Comparison of ENCODE assay signal across 8 mouse cellular contexts in genomic region chr5:137628498-137629305, GRCm38 (mm10). TPM values are rescaled to one million over a fixed set of nuclear protein-coding genes. Genes with fewer than 3 reads are reported as not detected.
DNase-seq lines count a peak whose midpoint lies in the region; ATAC-seq and TF ChIP-seq lines count a peak whose summit lies in the region.

Gene Fbxo24 (minus strand): TSS chr5:137629002.
Gene Lrch4 (plus strand): TSS chr5:137629121.
Gene Gm20605 (plus strand): TSS chr5:137629175.

- H3K4me1 ChIP-seq in embryonic facial prominence, embryonic 13.5 days, result peaks cover 47% of the 10 kb centered on the region
- H3K4me1 ChIP-seq in kidney, adult 2 months (ENCODE audit: control insufficient read depth, insufficient read depth, low read length), result peaks cover 12% of the 10 kb centered on the region
- peaks cover 38% of the 10 kb centered on the region for H3K4me1 ChIP-seq in limb, embryonic 12.5 days (replicated peaks)
- H3K4me1 ChIP-seq in midbrain, embryonic 15.5 days, result peaks cover 43% of the 10 kb centered on the region
- peaks cover 13% of the 10 kb centered on the region; the same call in 1 of the 2 replicates for H3K4me1 ChIP-seq in spleen, adult 2 months (ENCODE audit: control insufficient read depth, insufficient read depth, insufficient read length)

- H3K36me3 ChIP-seq in embryonic facial prominence, embryonic 13.5 days, result peaks cover 10% of the 10 kb centered on the region
- no peaks in the 10 kb centered on the region for H3K36me3 ChIP-seq in kidney, adult 2 months (ENCODE audit: control insufficient read depth, insufficient read depth, low read length)
- peaks cover 21% of the 10 kb centered on the region for H3K36me3 ChIP-seq in limb, embryonic 12.5 days
- H3K36me3 ChIP-seq in midbrain, embryonic 15.5 days (replicated peaks), result no peaks in the 10 kb centered on the region
- H3K36me3 ChIP-seq in spleen, adult 2 months (ENCODE audit: control insufficient read depth, insufficient read depth, low read length), result peaks cover 3% of the 10 kb centered on the region

- peak within 1 kb of the TSS; percentile 89 for H3K4me2 ChIP-seq in embryonic facial prominence, embryonic 13.5 days
- peak within 1 kb of the TSS; percentile 82 for H3K4me2 ChIP-seq in limb, embryonic 12.5 days
- peak within 1 kb of the TSS; percentile 94 for H3K4me2 ChIP-seq in midbrain, embryonic 15.5 days

- peak; percentile 85 for TF ChIP-seq POLR2A in kidney, adult 2 months (IDR thresholded peaks at IDR 0.05; ENCODE audit: low read depth, low read length)
- peak; percentile 97 for TF ChIP-seq POLR2A in spleen, adult 2 months (IDR thresholded peaks at IDR 0.05; ENCODE audit: low read depth, low read length)

- DNase-seq in 3134 (ENCODE audit: extremely low read depth, insufficient read length, low spot score), result peak; percentile 98
- peak; percentile 99 for DNase-seq in adrenal gland, postnatal 36 days
- peak; percentile 98 to 100 for DNase-seq in heart, adult 18-20 months
- DNase-seq in kidney, adult 2 months, result peak; percentile 100
- DNase-seq in spleen, adult 2 months (ENCODE audit: low read depth in 1 of 2, low spot score in 2 of 2), result peak; percentile 99 to 100

- peak within 1 kb of the TSS; percentile 90 for H3K9ac ChIP-seq in embryonic facial prominence, embryonic 13.5 days
- H3K9ac ChIP-seq in limb, embryonic 12.5 days (replicated peaks), result peak within 1 kb of the TSS; percentile 79
- peak within 1 kb of the TSS; percentile 90 for H3K9ac ChIP-seq in midbrain, embryonic 15.5 days

- H3K27ac ChIP-seq in embryonic facial prominence, embryonic 13.5 days, result peak within 1 kb of the TSS; percentile 90
- peak within 1 kb of the TSS; percentile 98 for H3K27ac ChIP-seq in kidney, adult 2 months (ENCODE audit: insufficient read depth, low read depth, low read length)
- peak within 1 kb of the TSS; percentile 92 for H3K27ac ChIP-seq in limb, embryonic 12.5 days
- peak within 1 kb of the TSS; percentile 94 for H3K27ac ChIP-seq in midbrain, embryonic 15.5 days
- peak within 1 kb of the TSS; percentile 95 for H3K27ac ChIP-seq in spleen, adult 2 months (ENCODE audit: insufficient read depth, low read length)

- peak; percentile 97 for ATAC-seq in embryonic facial prominence, embryonic 13.5 days (ENCODE audit: insufficient number of reproducible peaks, insufficient read depth, low FRiP score, low TSS enrichment, low read depth)
- peak; percentile 98 for ATAC-seq in limb, embryonic 12.5 days (ENCODE audit: insufficient number of reproducible peaks, insufficient read depth, low FRiP score, low TSS enrichment, low read depth)
- ATAC-seq in midbrain, embryonic 15.5 days (replicated peaks), result peak; percentile 99

- no peak for TF ChIP-seq CTCF in kidney, adult 2 months (conservative IDR thresholded peaks at IDR 0.05; ENCODE audit: insufficient read depth, insufficient read length, low read depth, low read length)
- TF ChIP-seq CTCF in spleen, adult 2 months (IDR thresholded peaks at IDR 0.05; ENCODE audit: extremely low read depth, insufficient read depth, insufficient read length, insufficient replicate concordance), result no peak

- H3K27me3 ChIP-seq in embryonic facial prominence, embryonic 13.5 days, result no peaks in the 10 kb centered on the region
- H3K27me3 ChIP-seq in kidney, adult 2 months (replicated peaks; ENCODE audit: control insufficient read depth, insufficient read depth, low read length), result no peaks in the 10 kb centered on the region
- H3K27me3 ChIP-seq in limb, embryonic 12.5 days, result no peaks in the 10 kb centered on the region
- no peaks in the 10 kb centered on the region for H3K27me3 ChIP-seq in midbrain, embryonic 15.5 days (replicated peaks)
- H3K27me3 ChIP-seq in spleen, adult 2 months (ENCODE audit: control insufficient read depth, insufficient read depth, low read length), result no peaks in the 10 kb centered on the region

- WGBS in embryonic facial prominence, embryonic 13.5 days, result under 1% methylated on average over 46 of the region's 46 CpGs
- WGBS in kidney, adult 2 months, result under 1% methylated on average over 46 of the region's 46 CpGs
- WGBS in limb, embryonic 12.5 days, result under 1% methylated on average over 44 of the region's 46 CpGs
- under 1% methylated on average over 45 of the region's 46 CpGs for WGBS in midbrain, embryonic 15.5 days
- under 1% methylated on average over 46 of the region's 46 CpGs for WGBS in spleen, adult 2 months

- H3K4me3 ChIP-seq in embryonic facial prominence, embryonic 13.5 days, result peak within 1 kb of the TSS; percentile 94
- peak within 1 kb of the TSS; percentile 86 for H3K4me3 ChIP-seq in kidney, adult 2 months (ENCODE audit: insufficient read depth, low read depth, low read length)
- peak within 1 kb of the TSS; percentile 79 for H3K4me3 ChIP-seq in limb, embryonic 12.5 days (replicated peaks)
- peak within 1 kb of the TSS; percentile 100 for H3K4me3 ChIP-seq in midbrain, embryonic 15.5 days
- peak within 1 kb of the TSS; percentile 78 for H3K4me3 ChIP-seq in spleen, adult 2 months (ENCODE audit: extremely low read depth, insufficient read depth, insufficient read length)

- H3K9me3 ChIP-seq in embryonic facial prominence, embryonic 13.5 days, result no peaks in the 10 kb centered on the region
- H3K9me3 ChIP-seq in limb, embryonic 12.5 days, result no peaks in the 10 kb centered on the region
- H3K9me3 ChIP-seq in midbrain, embryonic 15.5 days, result no peaks in the 10 kb centered on the region

RNA-seq across cellular contexts. Expression of gene Fbxo24, which starts in this region (rescaled TPM):
- 1 to 10 TPM in 1 of 2 experiments, under 1 TPM in 1; 0.93 to 1.7 TPM for total RNA-seq in adrenal gland, postnatal 36 days (2021)
- polyA plus RNA-seq in embryonic facial prominence, embryonic 13.5 days (2015; fragmentation: Nextera tagmentation; extraction: Ambion mirVana), result 0.13 TPM in 1 of 2 replicates, not detected in the other
- under 1 TPM; 0.32 to 0.44 TPM for total RNA-seq in heart, adult 18-20 months (2021)
- 0.20 and 0.41 TPM in 2 replicates for polyA plus RNA-seq in kidney, adult 2 months (2012; rRNA removed)
- polyA plus RNA-seq in limb, embryonic 12.5 days (2016; fragmentation: Nextera tagmentation; extraction: Ambion mirVana), result 0.20 and 0.31 TPM in 2 replicates
- polyA plus RNA-seq in midbrain, embryonic 15.5 days (2015; fragmentation: Nextera tagmentation; extraction: Ambion mirVana), result 0.13 and 0.17 TPM in 2 replicates
- 0.25 and 0.26 TPM in 2 replicates for polyA plus RNA-seq in spleen, adult 2 months (2012; rRNA removed)

RNA-seq across cellular contexts. Expression of gene Lrch4, which starts in this region (rescaled TPM):
- total RNA-seq in adrenal gland, postnatal 36 days (2021), result 10 to 100 TPM; 23.5 to 36.1 TPM
- 31.5 and 33.9 TPM in 2 replicates for polyA plus RNA-seq in embryonic facial prominence, embryonic 13.5 days (2015; fragmentation: Nextera tagmentation; extraction: Ambion mirVana)
- total RNA-seq in heart, adult 18-20 months (2021), result 10 to 100 TPM; 17.5 to 19.1 TPM
- 39.4 and 45.5 TPM in 2 replicates for polyA plus RNA-seq in kidney, adult 2 months (2012; rRNA removed)
- 36.0 and 37.6 TPM in 2 replicates for polyA plus RNA-seq in limb, embryonic 12.5 days (2016; fragmentation: Nextera tagmentation; extraction: Ambion mirVana)
- 18.8 and 19.1 TPM in 2 replicates for polyA plus RNA-seq in midbrain, embryonic 15.5 days (2015; fragmentation: Nextera tagmentation; extraction: Ambion mirVana)
- polyA plus RNA-seq in spleen, adult 2 months (2012; rRNA removed), result 249 and 293 TPM in 2 replicates

RNA-seq across cellular contexts. Expression of gene Gm20605, which starts in this region (rescaled TPM):
- total RNA-seq in adrenal gland, postnatal 36 days (2021), result 1 to 10 TPM; 7.9 to 9.6 TPM
- polyA plus RNA-seq in embryonic facial prominence, embryonic 13.5 days (2015; fragmentation: Nextera tagmentation; extraction: Ambion mirVana), result 7.9 and 8.2 TPM in 2 replicates
- total RNA-seq in heart, adult 18-20 months (2021), result 1 to 10 TPM; 2.9 to 4.2 TPM
- 12.2 and 19.8 TPM in 2 replicates for polyA plus RNA-seq in kidney, adult 2 months (2012; rRNA removed)
- 8.4 and 9.7 TPM in 2 replicates for polyA plus RNA-seq in limb, embryonic 12.5 days (2016; fragmentation: Nextera tagmentation; extraction: Ambion mirVana)
- 11.3 and 11.8 TPM in 2 replicates for polyA plus RNA-seq in midbrain, embryonic 15.5 days (2015; fragmentation: Nextera tagmentation; extraction: Ambion mirVana)
- polyA plus RNA-seq in spleen, adult 2 months (2012; rRNA removed), result 69.4 and 70.9 TPM in 2 replicates

Comparison
In these comparisons a context has a peak if more than half of its experiments do, and no peak if none do; other contexts are left out.
1. Peak in every context shown above with its lines: DNase-seq, ATAC-seq, H3K4me3 ChIP-seq and H3K27ac ChIP-seq.